ENCODE assay signal across 7 mouse cellular contexts in the genomic region with DNA sequence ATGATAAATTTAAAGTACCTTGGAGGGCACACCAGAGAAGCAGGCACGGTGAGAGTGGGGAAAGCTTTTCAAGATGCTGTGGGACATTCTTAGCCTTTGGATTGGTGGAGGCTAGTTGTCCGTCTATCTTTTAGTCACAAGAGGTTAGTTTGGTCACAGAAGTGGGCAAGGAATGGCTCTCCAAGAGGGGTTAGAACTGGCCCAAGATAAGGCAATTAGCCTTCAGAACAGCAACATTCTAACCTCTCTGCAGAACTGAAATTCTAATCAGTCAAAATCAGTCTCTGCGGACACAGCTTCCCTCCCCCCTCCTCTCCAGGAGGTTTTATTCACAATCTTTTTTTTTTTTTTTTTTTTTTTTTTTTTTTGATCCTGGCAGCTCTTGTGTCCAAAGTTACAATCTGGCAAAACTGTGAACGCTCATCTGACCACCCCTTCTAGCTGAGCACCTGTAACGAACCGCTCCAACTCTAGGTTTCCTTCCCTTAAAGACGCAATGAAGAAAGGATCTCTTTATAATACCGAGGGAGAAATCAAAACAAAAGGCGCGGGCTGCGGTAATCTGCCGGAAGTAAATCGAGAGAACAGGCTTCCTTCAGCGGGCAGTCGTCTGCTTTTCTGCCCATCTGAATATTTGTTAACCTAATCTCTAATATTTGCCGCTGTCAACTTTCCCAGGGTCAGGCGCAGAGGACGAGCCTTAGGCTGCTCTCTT. TPM values are rescaled to one million over a fixed set of nuclear protein-coding genes. Genes with fewer than 3 reads are reported as not detected.
A peak's percentile ranks its signal among the peaks of the same experiment; 100 is the strongest.
DNase-seq lines count a peak whose midpoint lies in the region; ATAC-seq lines count a peak whose summit lies in the region.

No protein-coding gene starts in this region.

- DNase-seq in neural tube, embryonic 11.5 days (ENCODE audit: low spot score): no peak
- DNase-seq in neural tube, embryonic 10.5 days (ENCODE audit: extremely low spot score, low spot score): no peak
- DNase-seq in forebrain, embryonic 10.5 days (ENCODE audit: extremely low spot score, low spot score): no peak
- DNase-seq in Muller cell, postnatal 12 days (ENCODE audit: inconsistent ontology term): no peak

- H3K36me3 ChIP-seq in neural tube, embryonic 11.5 days (ENCODE audit: control insufficient read depth, insufficient read depth, low read length): no peaks in the 10 kb centered on the region
- no peaks in the 10 kb centered on the region for H3K36me3 ChIP-seq in forebrain, embryonic 10.5 days (replicated peaks)
- H3K36me3 ChIP-seq in limb, embryonic 12.5 days: no peaks in the 10 kb centered on the region
- H3K36me3 ChIP-seq in stomach, embryonic 15.5 days: no peaks in the 10 kb centered on the region

- no peak for ATAC-seq in neural tube, embryonic 11.5 days (ENCODE audit: insufficient read depth, low FRiP score, low TSS enrichment)
- ATAC-seq in limb, embryonic 12.5 days (ENCODE audit: insufficient number of reproducible peaks, insufficient read depth, low FRiP score, low TSS enrichment, low read depth): no peak
- no peak for ATAC-seq in stomach, embryonic 15.5 days (ENCODE audit: insufficient read depth, low FRiP score, low read depth)
- ATAC-seq in frontal cortex, adult (ENCODE audit: low TSS enrichment): no peak

- H3K4me1 ChIP-seq in neural tube, embryonic 11.5 days (ENCODE audit: control insufficient read depth, insufficient read depth, low read length): no peaks in the 10 kb centered on the region; the same call in 1 of the 2 replicates
- peaks cover 23% of the 10 kb centered on the region for H3K4me1 ChIP-seq in forebrain, embryonic 10.5 days
- peaks cover 12% of the 10 kb centered on the region; the same call in 1 of the 2 replicates for H3K4me1 ChIP-seq in limb, embryonic 12.5 days (replicated peaks)
- peaks cover 11% of the 10 kb centered on the region for H3K4me1 ChIP-seq in stomach, embryonic 15.5 days

- H3K9ac ChIP-seq in neural tube, embryonic 11.5 days (ENCODE audit: low read length): peak overlapping the region; percentile 42
- H3K9ac ChIP-seq in limb, embryonic 12.5 days (replicated peaks): no peak overlapping the region; the same call in 1 of the 2 replicates
- H3K9ac ChIP-seq in stomach, embryonic 15.5 days: no peak overlapping the region; the same call in 1 of the 2 replicates

- H3K27me3 ChIP-seq in neural tube, embryonic 11.5 days (ENCODE audit: control insufficient read depth, insufficient read depth, low read length): no peaks in the 10 kb centered on the region
- H3K27me3 ChIP-seq in forebrain, embryonic 10.5 days (ENCODE audit: poor library complexity, severe bottlenecking): peaks cover 17% of the 10 kb centered on the region
- H3K27me3 ChIP-seq in limb, embryonic 12.5 days: 0 out of 2 replicates have a peak, but pooled peaks cover 3% of the 10 kb centered on the region
- H3K27me3 ChIP-seq in stomach, embryonic 15.5 days (replicated peaks): no peaks in the 10 kb centered on the region

- H3K4me2 ChIP-seq in neural tube, embryonic 11.5 days (ENCODE audit: low read depth): peak overlapping the region; percentile 75
- peak overlapping the region; percentile 84 for H3K4me2 ChIP-seq in limb, embryonic 12.5 days
- H3K4me2 ChIP-seq in stomach, embryonic 15.5 days: peak overlapping the region; percentile 62

- H3K9me3 ChIP-seq in neural tube, embryonic 11.5 days (ENCODE audit: control insufficient read depth, low read length): no peaks in the 10 kb centered on the region
- H3K9me3 ChIP-seq in forebrain, embryonic 10.5 days: no peaks in the 10 kb centered on the region
- no peaks in the 10 kb centered on the region for H3K9me3 ChIP-seq in limb, embryonic 12.5 days
- no peaks in the 10 kb centered on the region for H3K9me3 ChIP-seq in stomach, embryonic 15.5 days

- H3K27ac ChIP-seq in neural tube, embryonic 11.5 days (ENCODE audit: low read depth, low read length): no peak overlapping the region
- peak overlapping the region; percentile 69 for H3K27ac ChIP-seq in forebrain, embryonic 10.5 days
- H3K27ac ChIP-seq in limb, embryonic 12.5 days: no peak overlapping the region
- H3K27ac ChIP-seq in stomach, embryonic 15.5 days: peak overlapping the region; percentile 89; the same call in 1 of the 2 replicates

- H3K4me3 ChIP-seq in neural tube, embryonic 11.5 days (ENCODE audit: low read depth, low read length): peak overlapping the region; percentile 39
- peak overlapping the region; percentile 61 for H3K4me3 ChIP-seq in forebrain, embryonic 10.5 days
- H3K4me3 ChIP-seq in limb, embryonic 12.5 days (replicated peaks): peak overlapping the region; percentile 48
- H3K4me3 ChIP-seq in stomach, embryonic 15.5 days (replicated peaks): peak overlapping the region; percentile 39

- 5% methylated on average over 18 of the region's 18 CpGs for WGBS in neural tube, embryonic 11.5 days
- 7% methylated on average over 18 of the region's 18 CpGs for WGBS in forebrain, embryonic 10.5 days
- 7% methylated on average over 18 of the region's 18 CpGs for WGBS in limb, embryonic 12.5 days
- WGBS in stomach, embryonic 15.5 days: 5% methylated on average over 18 of the region's 18 CpGs

RNA-seq across cellular contexts. Expression of gene Vwa3b, which starts 2.2 kb away (rescaled TPM):
- polyA plus RNA-seq in neural tube, embryonic 11.5 days (2014; fragmentation: Nextera tagmentation; extraction: Ambion mirVana): 0.42 and 0.50 TPM in 2 replicates
- 0.16 TPM in 1 of 2 replicates, not detected in the other for polyA plus RNA-seq in forebrain, embryonic 10.5 days (2016; fragmentation: Nextera tagmentation; extraction: Ambion mirVana)
- 0.32 and 1.3 TPM in 2 replicates for polyA plus RNA-seq in limb, embryonic 12.5 days (2016; fragmentation: Nextera tagmentation; extraction: Ambion mirVana)
- 1.3 TPM in 2 replicates for polyA plus RNA-seq in stomach, embryonic 15.5 days (2015; fragmentation: Nextera tagmentation; extraction: Ambion mirVana)

Comparison
In these comparisons a context has a peak if more than half of its experiments do, and no peak if none do; other contexts are left out.
1. H3K27ac ChIP-seq: peak in forebrain, embryonic 10.5 days (single experiment) and stomach, embryonic 15.5 days (single experiment); none in neural tube, embryonic 11.5 days (single experiment) and limb, embryonic 12.5 days (single experiment).
2. Peak in every context shown above with its lines, with median percentiles within 50 percentile points of each other: H3K4me2 ChIP-seq and H3K4me3 ChIP-seq.